Mouse (Mus musculus) spleen, adult 2 months (tissue): ENCODE measurements at regions not wholly inside any gene's neighbourhood (a gene's known extent, or its start where the extent isn't known, plus 50 kb on each side); places are given as distances from the start of the nearest gene placed in this dataset.

Experiments
- DNase-seq, 2 experiments: peaks; one replicate each; pipeline versions ENCODE4 v3.0.0 to v3.0.0-alpha.2; 2012 to 2021; ENCODE audit warnings: low spot score in 2 of 2, low read depth in 1 of 2
- H3K27ac ChIP-seq: fragments of 200-500 bp; 2 replicates; pipeline ENCODE4 v1.5.1; 2012; ENCODE audit warnings: low read length, inconsistent platforms; ENCODE audit not compliant: insufficient read depth
- H3K27me3 ChIP-seq: fragments of 200-500 bp; 2 replicates; pipeline ENCODE4 v1.6.1; 2012; ENCODE audit warnings: mild to moderate bottlenecking, moderate library complexity, low read length, inconsistent platforms; ENCODE audit not compliant: control insufficient read depth, insufficient read depth
- H3K36me3 ChIP-seq: fragments of 200-500 bp; 2 replicates; pipeline ENCODE4 v1.6.1; 2012; ENCODE audit warnings: mild to moderate bottlenecking, low read length, inconsistent platforms; ENCODE audit not compliant: control insufficient read depth, insufficient read depth
- H3K4me1 ChIP-seq: fragments of 200-500 bp; 2 replicates; pipeline ENCODE4 v1.6.1; 2011; ENCODE audit warnings: inconsistent platforms; ENCODE audit not compliant: control insufficient read depth, insufficient read depth, insufficient read length
- H3K4me3 ChIP-seq: fragments of 200-500 bp; 2 replicates; pipeline ENCODE4 v1.5.1; 2011; ENCODE audit warnings: mild to moderate bottlenecking, inconsistent platforms; ENCODE audit not compliant: insufficient read depth, insufficient read length; ENCODE audit errors: extremely low read depth
- CTCF ChIP-seq: fragments of 200-500 bp; IDR thresholded peaks from 2 replicates; pipeline ENCODE4 v1.5.1; 2011; ENCODE audit warnings: mild to moderate bottlenecking, inconsistent platforms; ENCODE audit not compliant: insufficient read depth, insufficient read length, insufficient replicate concordance; ENCODE audit errors: extremely low read depth
- POLR2A ChIP-seq: fragments of 200-500 bp; IDR thresholded peaks from 2 replicates; pipeline ENCODE4 v1.6.1; 2011; ENCODE audit warnings: low read depth, low read length, inconsistent platforms
- WGBS: fragments of 180-500 bp; shearing (Covaris S2); methylation state at CpG from one replicate; pipeline ENCODE4 v1.1.7; 2018; 5-methylcytosine and 5-hydroxymethylcytosine counted together

- H3K4me1 ChIP-seq: no peaks in the 10 kb centered on the region
- H3K27me3 ChIP-seq: no peaks in the 10 kb centered on the region
- H3K27ac ChIP-seq: no peak overlapping the region
- H3K4me3 ChIP-seq: no peak overlapping the region
- whole genome bisulfite sequencing: 84% methylated on average over 3 of the region's 3 CpGs
- DNase-seq: no peak
- no peak for TF ChIP-seq CTCF
- TF ChIP-seq POLR2A: no peak
- H3K36me3 ChIP-seq: no peaks in the 10 kb centered on the region
Observed at GRCm38 (mm10) chr1:51686759-51687158, 208.5 kb upstream of the Nabp1 start.

GRCm38 (mm10) chr1:51682273-51682672 lies 204.0 kb upstream of the Nabp1 start:
- no peaks in the 10 kb centered on the region for H3K27me3 ChIP-seq
- no peaks in the 10 kb centered on the region for H3K36me3 ChIP-seq
- TF ChIP-seq CTCF: no peak
- no peaks in the 10 kb centered on the region for H3K4me1 ChIP-seq
- no peak overlapping the region for H3K4me3 ChIP-seq
- 90% methylated on average over 5 of the region's 5 CpGs for WGBS
- H3K27ac ChIP-seq: no peak overlapping the region
- no peak for DNase-seq

- no peak for TF ChIP-seq POLR2A
- TF ChIP-seq CTCF: no peak
- no peak overlapping the region for H3K27ac ChIP-seq
- H3K36me3 ChIP-seq: no peaks in the 10 kb centered on the region
- DNase-seq: no peak
- H3K4me3 ChIP-seq: no peak overlapping the region
- no peaks in the 10 kb centered on the region for H3K27me3 ChIP-seq
- H3K4me1 ChIP-seq: no peaks in the 10 kb centered on the region
Observed at GRCm38 (mm10) chr1:51681872-51682271, 203.6 kb upstream of the Nabp1 start.

GRCm38 (mm10) chr1:51680725-51681124 lies 202.5 kb upstream of the Nabp1 start:
- H3K27ac ChIP-seq: no peak overlapping the region
- no peaks in the 10 kb centered on the region for H3K4me1 ChIP-seq
- DNase-seq: no peak
- no peak for TF ChIP-seq CTCF
- WGBS: 90% methylated on average over 6 of the region's 6 CpGs
- no peaks in the 10 kb centered on the region for H3K36me3 ChIP-seq
- H3K27me3 ChIP-seq: no peaks in the 10 kb centered on the region
- no peak overlapping the region for H3K4me3 ChIP-seq

- TF ChIP-seq POLR2A: no peak
- H3K27me3 ChIP-seq: no peaks in the 10 kb centered on the region
- no peak overlapping the region for H3K4me3 ChIP-seq
- DNase-seq: no peak
- H3K27ac ChIP-seq: no peak overlapping the region
- WGBS: 79% methylated on average over 6 of the region's 6 CpGs
- H3K4me1 ChIP-seq: no peaks in the 10 kb centered on the region
- H3K36me3 ChIP-seq: no peaks in the 10 kb centered on the region
Observed at GRCm38 (mm10) chr1:51678290-51678928, 200.2 kb upstream of the Nabp1 start.

- TF ChIP-seq POLR2A: no peak
- TF ChIP-seq CTCF: no peak
- Histone ChIP-seq H3K27ac (no peak overlapping the region), H3K36me3 (no peaks in the 10 kb centered on the region), H3K27me3 (no peaks in the 10 kb centered on the region), H3K4me1 (no peaks in the 10 kb centered on the region), H3K4me3 (no peak overlapping the region)
- 78% methylated on average over 5 of the region's 5 CpGs for WGBS
- DNase-seq: no peak
Observed at GRCm38 (mm10) chr1:51677802-51678201, 199.6 kb upstream of the Nabp1 start.

- Histone ChIP-seq H3K4me3 (no peak overlapping the region), H3K4me1 (no peaks in the 10 kb centered on the region), H3K27ac (no peak overlapping the region), H3K27me3 (no peaks in the 10 kb centered on the region), H3K36me3 (no peaks in the 10 kb centered on the region)
- TF ChIP-seq POLR2A: no peak
- no peak for TF ChIP-seq CTCF
- 57% methylated on average over 1 of the region's 1 CpGs for WGBS
- no peak for DNase-seq
Observed at GRCm38 (mm10) chr1:51671691-51672090, 193.5 kb upstream of the Nabp1 start.
